Mouse (Mus musculus): Measurements from ENCODE around the gene Drc3. TPM values are rescaled to one million over a fixed set of nuclear protein-coding genes. Genes with fewer than 3 reads are reported as not detected.

The Drc3 gene
- polyA plus RNA-seq, 1 experiment from 2014 or later = 0.39 TPM

GRCm38 (mm10) chr11:60442896-60443295 lies 89.8 kb downstream of the Drc3 start:
- H3K4me2 ChIP-seq (ENCODE audit: low read depth, low read length) = no peak overlapping the region
- peaks cover 6% of the 10 kb centered on the region for H3K36me3 ChIP-seq (ENCODE audit: control insufficient read depth, insufficient read depth)
- H3K4me3 ChIP-seq (ENCODE audit: low read depth, low read length) = no peak overlapping the region
- no peak overlapping the region for H3K27ac ChIP-seq (ENCODE audit: low read length)
- H3K9me3 ChIP-seq (replicated peaks; ENCODE audit: control insufficient read depth, low read length) = no peaks in the 10 kb centered on the region
- no peak overlapping the region for H3K9ac ChIP-seq (ENCODE audit: low read depth, low read length)
- 77% methylated on average over 6 of the region's 6 CpGs for WGBS (ENCODE audit: insufficient replicate concordance)
- no peaks in the 10 kb centered on the region for H3K27me3 ChIP-seq (ENCODE audit: control insufficient read depth, insufficient read depth, low read depth, low read length)
- no peaks in the 10 kb centered on the region for H3K4me1 ChIP-seq (ENCODE audit: control insufficient read depth, low read depth, low read length)
- no peak for ATAC-seq (ENCODE audit: low read depth)

Other genes with a start within 250 kb of the Drc3 start
- 2.8 and 3.7 TPM in 2 replicates for gene Rai1, start 248.3 kb upstream of the Drc3 start, polyA plus RNA-seq (2015; fragmentation: Nextera tagmentation; extraction: Ambion mirVana)
- gene Srebf1, start 130.7 kb upstream of the Drc3 start, polyA plus RNA-seq (2015; fragmentation: Nextera tagmentation; extraction: Ambion mirVana) = 42.7 and 51.7 TPM in 2 replicates
- gene Tom1l2, start 424 bp upstream of the Drc3 start, polyA plus RNA-seq (2015; fragmentation: Nextera tagmentation; extraction: Ambion mirVana) = 5.7 and 6.8 TPM in 2 replicates
- gene Gid4, start 63.8 kb downstream of the Drc3 start, polyA plus RNA-seq (2015; fragmentation: Nextera tagmentation; extraction: Ambion mirVana) = 8.5 and 8.7 TPM in 2 replicates
- 27.9 and 31.2 TPM in 2 replicates for gene Atpaf2, start 65.1 kb downstream of the Drc3 start, polyA plus RNA-seq (2015; fragmentation: Nextera tagmentation; extraction: Ambion mirVana)
- 36.7 and 36.8 TPM in 2 replicates for gene Drg2, start 101.3 kb downstream of the Drc3 start, polyA plus RNA-seq (2015; fragmentation: Nextera tagmentation; extraction: Ambion mirVana)
- gene Myo15, start 116.0 kb downstream of the Drc3 start, polyA plus RNA-seq (2015; fragmentation: Nextera tagmentation; extraction: Ambion mirVana) = 0.11 TPM in 2 replicates
- 15.3 and 15.4 TPM in 2 replicates for gene Alkbh5, start 183.1 kb downstream of the Drc3 start, polyA plus RNA-seq (2015; fragmentation: Nextera tagmentation; extraction: Ambion mirVana)